Mouse (Mus musculus) heart, adult 8-10 months (tissue): Measurements from ENCODE around the gene Gm43738. TPM values are rescaled to one million over a fixed set of nuclear protein-coding genes. Genes with fewer than 3 reads are reported as not detected.

Experiments
- DNase-seq: peaks from one replicate; pipeline ENCODE4 v3.0.0; 2022; ENCODE audit warnings: low spot score
- total RNA-seq, 4 experiments: library from RNA; stranded (reverse); gene quantifications; 2 replicates each; pipeline ENCODE4 v1.2.4; 2022

Gene Gm43738
- not detected for total RNA-seq

- no peak for DNase-seq
Measured at GRCm38 (mm10) chr3:89100811-89101210, at the start of gene Gm43738. Gene Gm43738 (minus strand): TSS chr3:89101099.

GRCm38 (mm10) chr3:89148567-89148966 lies 47.7 kb upstream of the Gm43738 start:
- no peak for DNase-seq

DNA sequence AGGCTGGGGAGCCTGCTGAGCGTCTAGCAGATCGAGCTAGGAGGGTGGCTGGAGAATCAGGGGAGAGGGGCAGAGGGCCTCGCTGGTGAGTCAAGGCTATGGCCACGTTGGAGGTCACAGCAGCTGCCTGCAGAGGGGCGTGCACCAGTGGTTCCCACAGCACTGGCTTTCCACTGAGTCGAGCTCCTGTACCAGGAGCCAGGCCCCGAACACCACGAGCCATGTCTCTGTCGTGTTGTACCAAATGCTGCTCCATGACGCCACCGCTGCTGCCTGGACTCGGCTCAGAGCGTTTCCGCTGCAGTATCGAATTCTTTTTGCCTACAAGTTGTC lies 47.0 kb upstream of the Gm43738 start:
- DNase-seq = no peak

GRCm38 (mm10) chr3:89147101-89147978 lies 46.4 kb upstream of the Gm43738 start:
- no peak for DNase-seq

- no peak for DNase-seq
Measured at GRCm38 (mm10) chr3:89145566-89145965, 44.7 kb upstream of the Gm43738 start.

DNA sequence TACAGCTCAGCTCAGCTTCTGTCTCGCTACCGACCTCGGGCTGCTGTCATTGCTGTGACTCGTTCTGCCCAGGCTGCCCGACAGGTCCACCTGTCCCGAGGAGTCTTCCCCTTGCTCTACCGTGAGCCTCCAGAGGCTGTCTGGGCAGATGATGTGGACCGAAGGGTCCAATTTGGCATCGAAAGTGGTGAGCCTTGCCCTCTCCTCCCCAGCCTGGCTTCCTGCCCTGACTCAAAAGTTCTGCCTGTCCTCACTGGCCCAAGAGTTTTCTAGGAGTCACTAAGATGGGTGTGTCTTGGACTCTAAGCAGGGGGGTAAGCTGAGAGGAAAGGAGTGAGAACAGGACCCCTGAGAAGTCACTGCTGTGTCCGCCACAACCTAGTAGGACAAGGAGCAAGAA lies 43.9 kb upstream of the Gm43738 start:
- DNase-seq = no peak

DNA sequence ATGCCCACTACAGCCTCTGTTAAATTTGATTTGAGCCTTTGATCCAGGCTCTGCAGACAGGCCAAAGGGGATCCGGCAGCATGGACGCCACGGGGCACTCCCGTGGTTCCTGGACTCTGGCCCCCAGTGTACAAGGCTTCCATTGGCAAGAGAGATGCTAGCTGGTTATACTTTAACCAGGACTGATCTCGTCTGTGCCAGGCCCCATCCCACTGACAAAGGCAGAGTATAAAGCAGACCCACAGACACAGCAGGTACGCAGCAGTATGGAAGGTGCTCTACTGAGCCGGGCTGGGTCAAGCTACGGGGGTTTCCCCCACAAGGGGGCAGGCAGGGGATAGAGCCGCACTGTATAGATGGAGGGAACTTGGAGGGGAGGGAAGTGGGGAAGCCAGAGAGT lies 35.5 kb upstream of the Gm43738 start:
- no peak for DNase-seq

DNA sequence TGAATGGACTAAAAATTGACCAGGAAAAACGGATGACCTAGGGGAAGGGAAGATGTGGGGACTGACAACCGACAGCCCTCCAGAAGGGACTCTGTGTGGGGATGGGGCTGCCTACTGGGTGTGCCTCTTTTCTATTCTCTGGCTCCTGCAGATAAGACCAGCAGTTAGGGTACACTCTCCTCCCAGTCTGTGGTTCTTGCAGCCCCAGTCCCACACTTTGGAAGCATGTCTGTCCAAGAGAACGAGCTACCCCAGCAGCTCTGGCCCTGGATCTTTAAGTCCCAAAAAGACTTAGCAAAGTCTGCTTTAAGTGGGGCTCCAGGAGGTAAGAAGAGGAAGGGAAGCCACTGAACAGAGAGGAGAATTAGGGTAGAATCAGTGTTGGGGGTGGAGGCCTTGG lies 35.1 kb upstream of the Gm43738 start, which contains the start of gene Pklr:
Gene Pklr, plus strand, starts transcription at position 185 of the 400 bp plus-strand sequence.
- no peak for DNase-seq

DNA sequence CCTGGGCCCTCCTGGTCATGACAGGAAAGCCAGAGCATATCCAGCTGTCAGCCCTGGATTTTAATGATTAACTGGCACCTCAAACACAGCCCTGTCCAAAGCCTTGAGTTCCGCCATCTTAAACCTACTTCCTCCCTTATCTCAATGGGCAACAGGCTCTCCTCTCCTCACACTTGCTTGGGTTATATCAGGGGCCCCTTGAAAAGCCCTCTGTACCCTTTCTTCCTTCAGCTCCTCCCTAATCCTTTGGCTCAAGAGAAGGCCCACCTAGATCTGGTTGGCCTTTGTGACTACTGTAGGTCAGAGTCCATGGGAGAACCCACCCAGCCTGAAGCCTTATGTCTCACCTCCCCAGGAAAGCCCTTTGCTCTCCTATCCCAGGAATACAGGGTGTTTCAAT lies 32.9 kb upstream of the Gm43738 start:
- no peak for DNase-seq

DNA sequence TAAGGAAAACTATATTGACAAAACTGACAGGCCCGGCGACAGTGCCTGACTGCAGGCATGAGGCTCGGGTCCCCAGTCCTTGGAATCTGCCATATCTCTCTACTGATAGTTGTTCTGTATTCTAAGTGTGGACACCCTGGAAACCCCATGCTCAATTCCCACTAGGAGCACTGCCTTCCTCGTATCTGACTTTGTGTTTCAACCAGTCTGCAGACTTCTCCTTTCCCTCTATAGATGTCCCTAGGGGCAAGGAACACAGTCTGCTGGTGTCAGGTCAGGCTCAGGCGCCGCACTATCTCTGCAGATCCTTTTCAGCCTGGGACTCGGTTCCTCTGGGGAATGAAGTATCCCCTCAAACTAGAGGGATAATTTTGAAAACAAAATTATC lies 32.2 kb upstream of the Gm43738 start:
- no peak for DNase-seq

GRCm38 (mm10) chr3:89132285-89133062 lies 31.6 kb upstream of the Gm43738 start:
- no peak for DNase-seq

- no peak for DNase-seq
Measured at GRCm38 (mm10) chr3:89131816-89132215, 30.9 kb upstream of the Gm43738 start.

- DNase-seq = no peak
Measured at GRCm38 (mm10) chr3:89129908-89130307, 29.0 kb upstream of the Gm43738 start.

- DNase-seq = no peak
Measured at GRCm38 (mm10) chr3:89125981-89126380, 25.1 kb upstream of the Gm43738 start.

- no peak for DNase-seq
Measured at GRCm38 (mm10) chr3:89124241-89124640, 23.3 kb upstream of the Gm43738 start.

GRCm38 (mm10) chr3:89123313-89123712 lies 22.4 kb upstream of the Gm43738 start:
- no peak for DNase-seq

DNA sequence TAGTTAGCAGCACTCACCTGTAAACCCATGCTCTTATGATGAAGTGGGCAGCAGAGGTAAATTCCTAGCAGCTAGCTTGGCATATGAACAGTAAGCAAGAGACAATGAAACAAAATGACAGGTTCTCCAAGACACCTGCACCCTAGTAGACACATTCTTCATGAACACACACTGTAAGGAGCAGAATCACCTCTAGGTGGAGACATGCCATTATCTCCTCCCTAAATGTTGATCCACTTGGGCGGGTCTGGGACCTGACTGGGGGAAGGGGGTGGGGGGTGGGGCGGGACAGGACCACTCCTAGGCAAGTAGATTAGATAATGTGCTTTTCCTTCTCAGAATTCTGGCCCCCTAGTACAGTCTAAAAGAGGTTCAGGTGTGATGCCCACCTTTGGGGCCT lies 14.6 kb upstream of the Gm43738 start:
- no peak for DNase-seq

DNA sequence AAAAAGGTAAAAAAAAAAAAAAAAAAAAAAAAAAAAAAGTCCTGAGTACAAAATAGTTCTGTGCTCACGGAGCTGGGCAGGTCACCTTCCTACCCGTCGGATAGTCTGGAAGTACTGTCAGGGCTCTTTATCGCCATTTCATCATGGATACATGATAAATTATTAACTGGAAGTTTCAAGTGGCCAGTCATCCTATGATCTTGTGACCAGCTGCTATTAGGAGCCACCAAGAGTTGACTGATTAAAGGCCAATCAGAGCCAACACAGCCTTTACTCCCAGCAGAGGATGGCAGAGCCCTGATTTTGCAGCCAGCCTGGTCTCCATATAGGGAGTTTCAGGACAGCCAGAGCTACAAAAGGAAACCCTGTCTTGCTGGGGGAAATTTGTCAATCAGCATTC lies 12.2 kb upstream of the Gm43738 start:
- DNase-seq = no peak

DNA sequence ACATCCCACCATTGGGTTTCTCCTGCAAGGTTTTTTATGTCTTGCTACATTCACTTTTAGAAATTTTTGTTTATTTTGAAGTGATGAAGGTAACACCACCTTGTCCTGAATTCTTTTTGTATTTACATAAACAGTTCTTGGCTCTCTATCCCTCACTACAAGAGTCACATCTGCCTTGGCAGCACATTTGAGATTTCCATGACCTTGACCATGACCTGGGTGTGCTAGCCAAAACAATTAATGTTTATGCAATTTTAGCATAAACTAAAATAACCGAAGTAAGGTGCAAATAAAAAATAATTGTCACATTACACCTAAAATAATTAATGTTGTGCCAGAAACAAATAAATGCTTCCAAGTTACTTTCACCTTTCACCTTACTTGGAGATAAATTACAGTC lies 7.2 kb upstream of the Gm43738 start:
- DNase-seq = no peak

DNA sequence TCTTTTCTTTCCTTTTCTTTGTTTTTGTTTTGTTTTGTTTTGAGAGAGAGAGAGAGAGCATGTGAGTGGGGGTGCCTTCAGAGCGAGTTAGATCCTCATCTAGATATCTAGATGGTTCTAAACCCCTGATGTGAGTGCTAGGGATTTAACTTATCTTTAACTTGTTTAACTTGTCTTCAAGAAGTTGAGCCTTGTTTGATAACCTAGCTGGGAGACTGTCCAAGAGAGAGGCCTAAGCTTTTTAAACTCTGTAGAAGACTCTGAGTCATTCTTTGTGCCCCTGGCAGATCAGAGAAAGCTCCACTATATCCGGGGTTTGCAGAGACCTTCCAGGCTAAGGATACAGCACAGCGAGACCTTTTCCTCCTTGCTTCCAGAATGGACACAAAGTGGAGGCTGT lies 6.6 kb upstream of the Gm43738 start:
- DNase-seq = no peak

- DNase-seq = no peak
Measured at GRCm38 (mm10) chr3:89106881-89107280, 6.0 kb upstream of the Gm43738 start.

- no peak for DNase-seq
Measured at GRCm38 (mm10) chr3:89103291-89103595, 2.3 kb upstream of the Gm43738 start.
